Mouse (Mus musculus): ENCODE data around the gene Eif4a1. TPM values are rescaled to one million over a fixed set of nuclear protein-coding genes. Genes with fewer than 3 reads are reported as not detected.
"Not testable (repeated sequence)": the region's sequence is repeated elsewhere in the genome, so short reads cannot be mapped to it uniquely, and the experiment has no call there.

Gene Eif4a1
- total RNA-seq (2021), result 100 to 1,000 TPM; 216 to 234 TPM
- long read RNA-seq, experiment 1, transcript Eif4a1-213 (11 exons, 1,774 nt), result major isoform, 87 of 104 reads
- long read RNA-seq, experiment 1, partial matches to known transcripts, result 7 of 104 reads
- long read RNA-seq, experiment 1, other reads (novel, unspliced or antisense), result 9 of 104 reads
- long read RNA-seq, experiment 2, transcript Eif4a1-213 (11 exons, 1,774 nt), result major isoform, 86 of 97 reads
- long read RNA-seq, experiment 2, partial matches to known transcripts, result 7 of 97 reads
- long read RNA-seq, experiment 2, other reads (novel, unspliced or antisense), result 4 of 97 reads

- DNase-seq, result peak; percentile 97
Measured at GRCm38 (mm10) chr11:69672211-69672706, at the start of gene Eif4a1. Gene Eif4a1 (minus strand): TSS chr11:69672423.

GRCm38 (mm10) chr11:69720852-69721251, 48.6 kb upstream of the Eif4a1 start:
- DNase-seq, result no peak

GRCm38 (mm10) chr11:69719423-69719822, 47.2 kb upstream of the Eif4a1 start:
- DNase-seq, result no peak

- DNase-seq, result no peak
Measured at GRCm38 (mm10) chr11:69718661-69719060, 46.4 kb upstream of the Eif4a1 start.

DNA sequence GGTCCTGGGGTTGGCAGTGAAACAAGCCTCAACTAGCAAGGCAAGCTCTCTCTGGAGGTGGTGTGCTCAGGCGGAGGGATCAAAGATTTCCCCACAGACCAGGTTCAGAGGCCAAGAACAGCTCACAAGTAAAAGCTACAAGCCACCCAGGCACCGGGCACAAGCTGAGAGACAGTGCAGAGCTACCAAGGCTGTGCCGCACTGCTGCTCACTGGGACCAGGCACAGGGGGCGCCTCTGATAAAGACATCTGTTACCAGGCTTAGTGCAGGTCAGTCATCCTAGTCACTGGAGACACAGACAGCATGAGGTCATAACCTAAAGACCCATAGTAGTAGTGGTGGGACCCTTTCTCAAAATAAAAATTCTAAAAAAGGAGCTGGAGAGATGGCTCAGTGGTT, 44.7 kb upstream of the Eif4a1 start:
- DNase-seq, result no peak

DNA sequence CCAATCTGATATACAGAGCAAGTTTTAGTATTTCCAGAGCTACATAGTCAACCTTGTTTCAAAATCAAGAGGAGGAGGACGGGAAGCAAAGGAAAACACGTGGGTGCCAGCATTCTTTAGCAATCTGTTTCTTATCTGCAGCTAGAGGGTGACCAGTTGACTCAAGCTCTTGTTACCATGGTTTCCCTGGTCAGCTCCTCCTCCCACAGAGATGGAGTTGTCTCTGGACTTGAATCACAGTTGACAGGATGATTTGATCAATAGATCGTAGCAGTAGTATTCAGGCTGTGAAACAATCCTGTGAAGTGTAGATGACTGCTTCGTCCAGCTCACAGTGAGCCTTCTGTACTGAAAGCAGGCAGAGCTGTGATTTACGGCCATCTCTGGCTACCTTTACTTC, 43.7 kb upstream of the Eif4a1 start:
- DNase-seq, result no peak

- peak; percentile 43 for DNase-seq
Measured at GRCm38 (mm10) chr11:69715482-69715881, 43.3 kb upstream of the Eif4a1 start.

DNA sequence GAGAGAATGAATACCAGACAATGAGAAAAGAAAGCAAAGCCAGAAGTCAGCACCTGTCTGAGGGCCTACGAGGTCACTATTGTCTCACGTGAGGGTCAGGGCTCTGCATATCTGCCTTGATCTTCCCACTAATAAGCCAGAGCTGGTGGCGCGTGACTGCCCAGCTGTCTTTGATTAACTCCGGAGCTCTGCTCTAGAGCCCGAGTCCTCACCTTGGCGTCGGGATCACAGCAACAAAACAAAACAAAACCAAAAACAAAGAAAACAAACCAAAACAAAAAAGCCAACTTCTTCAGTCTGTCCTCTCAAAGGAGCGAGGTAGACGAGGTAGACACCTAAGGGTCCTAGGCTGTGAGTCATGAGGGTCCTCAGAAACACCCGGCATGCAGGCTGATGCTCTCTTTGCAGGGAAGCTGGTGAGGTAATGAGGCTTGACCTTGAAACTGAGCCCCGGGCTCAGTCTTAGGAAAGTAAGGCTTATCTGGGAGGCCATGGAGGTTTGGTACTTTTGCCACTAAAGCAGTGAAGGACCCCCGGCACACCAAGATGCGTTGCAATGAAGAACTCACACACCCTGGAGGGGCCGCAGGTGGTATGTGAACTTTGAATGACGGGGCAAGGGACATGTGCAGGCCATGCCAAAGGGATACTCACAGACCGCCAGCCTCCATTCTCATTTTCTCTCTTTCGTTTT, 42.6 kb upstream of the Eif4a1 start:
- no peak for DNase-seq

DNA sequence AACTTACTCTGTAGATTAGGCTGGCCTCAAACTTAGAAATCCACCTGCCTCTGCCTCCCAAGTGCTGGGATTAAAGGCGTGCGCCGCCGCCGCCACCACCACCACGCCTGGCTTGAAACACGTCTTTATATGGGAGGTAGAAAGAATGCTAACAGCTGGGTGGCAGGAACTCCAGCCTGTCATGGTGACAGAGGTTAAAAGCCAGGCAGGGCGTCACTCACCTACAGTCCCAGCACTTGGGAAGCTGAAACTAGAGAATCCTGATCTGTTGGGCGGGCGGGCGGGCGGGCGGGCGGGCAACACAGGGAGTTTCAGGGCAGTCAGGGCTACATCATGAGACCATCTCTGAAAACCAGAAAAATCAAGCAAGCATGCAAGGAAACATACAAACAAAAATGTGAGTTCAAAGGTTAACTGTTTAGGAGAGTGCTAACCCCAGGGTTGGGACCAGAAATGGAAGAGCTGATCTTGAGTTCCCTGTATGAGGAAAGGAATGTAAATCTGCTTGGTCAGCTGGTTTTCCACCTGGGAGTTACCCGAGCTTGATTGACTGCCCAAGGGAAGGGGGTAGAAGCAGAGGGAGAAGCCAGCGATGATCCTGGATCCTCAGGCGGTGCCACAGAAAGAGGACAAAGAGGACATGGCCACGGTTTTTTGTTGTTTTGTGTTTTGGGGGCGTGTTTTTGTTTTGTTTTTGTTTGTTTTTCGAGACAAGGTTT, 40.9 kb upstream of the Eif4a1 start:
- DNase-seq, result no peak

DNA sequence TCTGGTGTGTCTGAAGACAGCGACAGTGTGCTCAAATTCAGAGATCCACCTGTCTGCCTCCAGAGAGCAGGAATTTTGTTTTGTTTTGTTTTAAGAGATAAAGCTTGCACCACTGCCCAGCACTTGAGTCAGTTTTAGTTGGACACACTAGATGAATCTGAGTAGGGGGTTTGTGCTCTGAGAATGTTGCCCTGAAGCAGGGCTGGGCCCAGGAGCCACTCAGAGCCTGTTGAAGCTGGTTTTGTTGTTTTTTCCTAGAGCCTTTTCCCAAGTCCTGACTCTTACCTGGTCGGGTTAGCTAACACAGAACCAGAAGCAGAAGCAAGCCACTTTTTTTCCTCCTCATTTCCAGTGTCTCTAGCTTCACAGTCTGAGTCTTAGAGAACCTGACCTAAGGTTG, 38.9 kb upstream of the Eif4a1 start:
- no peak for DNase-seq

- no peak for DNase-seq
Measured at GRCm38 (mm10) chr11:69710470-69710869, 38.2 kb upstream of the Eif4a1 start.

- no peak for DNase-seq
Measured at GRCm38 (mm10) chr11:69709554-69710446, 37.6 kb upstream of the Eif4a1 start.

DNA sequence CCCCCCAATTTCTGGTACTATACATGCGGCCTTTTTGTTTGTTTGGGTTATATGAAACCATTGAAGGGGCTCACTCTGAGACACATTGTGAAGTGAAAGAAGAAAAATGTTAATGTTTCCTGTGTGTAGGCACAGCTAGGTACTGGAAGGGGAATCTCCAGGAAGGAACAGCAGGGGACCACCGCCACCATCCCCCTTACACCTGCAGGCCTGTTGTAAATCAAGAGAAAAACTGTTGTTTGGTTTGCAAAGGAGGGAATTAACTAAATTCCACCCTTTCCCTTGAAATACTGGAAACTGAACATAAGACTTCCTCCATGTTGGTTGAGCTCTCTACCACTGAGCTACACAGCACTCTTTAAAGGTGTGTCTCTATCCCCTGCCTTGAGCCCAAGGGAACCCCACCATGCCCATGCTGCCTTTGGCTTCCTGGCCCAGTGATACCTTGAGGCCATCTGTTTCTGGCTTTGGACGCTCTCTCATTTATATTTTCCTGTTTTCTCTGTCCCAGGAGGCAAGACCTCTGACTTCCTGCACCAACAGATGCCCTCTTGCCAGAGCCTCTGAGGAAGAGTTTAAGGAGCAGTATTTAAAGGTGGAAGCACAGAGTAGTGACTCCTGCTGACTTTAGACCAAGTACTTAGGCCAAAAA, 36.5 kb upstream of the Eif4a1 start:
- no peak for DNase-seq

GRCm38 (mm10) chr11:69707873-69708381, 35.7 kb upstream of the Eif4a1 start:
- DNase-seq, result no peak

DNA sequence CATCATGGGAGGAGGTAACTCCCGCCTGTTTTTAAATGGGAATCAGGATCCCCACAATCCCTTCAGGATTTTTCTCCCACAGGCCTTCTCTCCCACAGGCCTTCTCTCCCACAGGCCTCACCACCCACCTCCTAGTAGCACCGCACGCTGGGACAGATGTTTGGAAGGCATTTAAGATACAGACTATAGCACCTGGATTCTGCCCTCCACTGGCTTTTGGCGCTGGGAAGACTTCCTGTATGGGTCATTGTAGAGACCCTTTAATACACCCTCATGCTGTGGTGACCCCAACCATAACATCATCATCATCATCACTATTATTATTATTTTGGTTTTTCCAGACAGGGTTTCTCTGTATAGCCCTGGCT, 35.2 kb upstream of the Eif4a1 start:
- DNase-seq, result no peak

DNA sequence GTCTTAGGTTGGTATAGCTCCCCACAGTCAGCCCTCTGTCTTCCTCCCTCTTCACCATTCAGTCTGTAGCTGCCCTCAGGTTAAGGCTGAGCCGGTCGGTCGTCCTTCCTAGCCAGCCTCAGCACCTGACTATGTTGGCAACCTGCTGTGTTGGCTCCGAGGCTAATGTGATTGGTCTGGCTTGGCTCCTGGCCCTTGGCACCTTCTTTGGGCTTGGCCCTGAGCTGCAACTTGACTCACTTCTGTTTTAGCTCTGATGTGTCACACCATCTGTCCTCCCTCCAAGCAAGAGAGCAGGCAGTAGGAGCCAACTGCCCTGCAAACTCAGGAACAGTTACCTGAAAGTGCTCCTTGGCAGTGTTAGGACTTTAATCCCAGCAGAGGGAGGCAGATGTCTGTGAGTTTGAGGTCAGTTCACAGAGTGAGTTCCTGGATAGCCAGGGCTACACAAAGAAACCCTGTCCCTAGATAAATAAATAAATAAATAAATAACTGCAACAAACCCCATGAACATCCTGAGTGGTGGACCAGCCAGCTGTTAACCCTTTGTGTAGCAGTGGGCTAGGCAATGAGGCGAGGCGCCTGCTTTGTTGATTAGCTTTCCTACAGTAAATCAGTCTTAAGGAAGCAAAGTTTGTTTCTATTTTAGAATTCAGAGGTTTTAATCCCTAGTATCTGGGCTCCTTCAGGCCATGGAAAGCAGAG, 34.7 kb upstream of the Eif4a1 start:
- DNase-seq, result peak; percentile 80

DNA sequence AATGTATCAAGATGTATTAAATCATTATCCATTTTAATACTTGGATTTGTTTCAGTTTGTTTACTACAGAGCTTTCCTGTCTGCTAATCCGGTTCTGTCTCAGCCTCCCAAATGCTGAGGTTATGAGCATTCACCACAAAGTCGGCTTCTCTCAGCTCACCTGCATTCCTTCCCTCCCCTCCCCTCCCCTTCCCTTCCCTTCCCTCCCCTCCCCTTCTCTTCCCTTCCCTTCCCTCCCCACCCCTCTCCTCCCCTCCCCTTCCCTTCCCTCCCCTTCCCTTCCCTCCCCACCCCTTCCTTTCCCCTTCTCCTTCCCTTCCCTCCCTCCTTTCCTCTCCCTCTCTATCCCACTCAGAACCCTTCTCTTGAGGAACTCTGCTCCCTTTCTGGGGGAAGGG, 32.4 kb upstream of the Eif4a1 start:
- no peak for DNase-seq

- no peak for DNase-seq
Measured at GRCm38 (mm10) chr11:69703814-69704612, 31.8 kb upstream of the Eif4a1 start.

DNA sequence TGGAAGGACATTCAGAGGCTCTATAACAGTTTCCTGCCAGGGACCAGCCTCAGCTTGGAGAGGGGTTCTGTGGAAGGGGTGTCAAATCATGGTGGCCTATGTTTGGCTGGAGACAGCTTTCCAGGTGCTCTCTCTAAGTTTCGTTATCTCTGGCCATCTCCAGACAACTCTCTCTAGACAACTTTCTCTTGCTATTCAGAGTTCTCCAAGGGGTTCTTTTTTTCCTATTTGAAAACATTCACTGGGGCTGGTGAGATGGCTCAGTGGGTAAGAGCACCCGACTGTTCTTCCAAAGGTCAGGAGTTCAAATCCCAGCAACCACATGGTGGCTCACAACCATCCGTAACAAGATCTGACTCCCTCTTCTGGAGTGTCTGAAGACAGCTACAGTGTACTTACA, 31.2 kb upstream of the Eif4a1 start:
- DNase-seq, result not testable (repeated sequence)

- DNase-seq, result not testable (repeated sequence)
Measured at GRCm38 (mm10) chr11:69702886-69703285, 30.7 kb upstream of the Eif4a1 start.
